Mouse (Mus musculus) C2C12 (cell line): Measurements from ENCODE around the gene Rnf169. TPM values are rescaled to one million over a fixed set of nuclear protein-coding genes. Genes with fewer than 3 reads are reported as not detected.

ENCODE experiments used
- H3K27me3 ChIP-seq: one replicate; pipeline ENCODE4 v1.6.1; 2011; ENCODE audit not compliant: control insufficient read depth, insufficient read depth, insufficient read length
- H3K36me3 ChIP-seq: one replicate; pipeline ENCODE4 v1.6.1; 2011; ENCODE audit not compliant: control insufficient read depth, insufficient read depth
- H3K4me3 ChIP-seq: one replicate; pipeline ENCODE4 v1.5.1; 2011; ENCODE audit warnings: mild to moderate bottlenecking, control low read depth; ENCODE audit not compliant: poor library complexity, insufficient read depth, severe bottlenecking
- H3K79me2 ChIP-seq: one replicate; pipeline ENCODE4 v1.6.1; 2011; ENCODE audit not compliant: control insufficient read depth, insufficient read depth
- H3K79me3 ChIP-seq: one replicate; pipeline ENCODE4 v1.6.1; 2011; ENCODE audit warnings: low read depth, control low read depth
- H3ac ChIP-seq: one replicate; pipeline ENCODE3; 2011; ENCODE audit warnings: low read depth; ENCODE audit not compliant: control insufficient read depth, insufficient read length
- CEBPB ChIP-seq: IDR thresholded peaks from one replicate; pipeline ENCODE4 v1.6.1; 2011; ENCODE audit warnings: low read depth, mild to moderate bottlenecking, control low read depth, moderate library complexity
- CTCF ChIP-seq: IDR thresholded peaks from one replicate; pipeline ENCODE4 v1.5.1; 2011; ENCODE audit not compliant: control insufficient read depth, insufficient read depth, insufficient read length
- FOSL1 ChIP-seq: IDR thresholded peaks from one replicate; pipeline ENCODE4 v1.8.0; 2011; ENCODE audit warnings: mild to moderate bottlenecking, low read length; ENCODE audit not compliant: poor library complexity, insufficient read depth, severe bottlenecking
- MAX ChIP-seq: IDR thresholded peaks from one replicate; pipeline ENCODE4 v1.6.1; 2011; ENCODE audit warnings: mild to moderate bottlenecking, control low read depth
- MYOD1 ChIP-seq: IDR thresholded peaks from one replicate; pipeline ENCODE4 v1.6.1; 2011; ENCODE audit warnings: low read depth; ENCODE audit not compliant: control insufficient read depth, insufficient read length
- MYOG ChIP-seq: IDR thresholded peaks from one replicate; pipeline ENCODE4 v1.6.1; 2011; ENCODE audit not compliant: control insufficient read depth, insufficient read length; ENCODE audit errors: extremely low read depth
- USF1 ChIP-seq: IDR thresholded peaks from one replicate; pipeline ENCODE4 v1.6.1; 2011; ENCODE audit warnings: low read depth, mild to moderate bottlenecking, control low read depth, moderate library complexity
- polyA plus RNA-seq: library from polyadenylated mRNA; unstranded; fragments of >200 nt; fragmentation: generic; extraction: Trizol; gene quantifications from one replicate; pipeline ENCODE4 v1.2.1, GENCODE M21; 2012; ENCODE audit warnings: missing spikeins

Rnf169 gene
- polyA plus RNA-seq, 1 experiment = 3.2 TPM

DNA sequence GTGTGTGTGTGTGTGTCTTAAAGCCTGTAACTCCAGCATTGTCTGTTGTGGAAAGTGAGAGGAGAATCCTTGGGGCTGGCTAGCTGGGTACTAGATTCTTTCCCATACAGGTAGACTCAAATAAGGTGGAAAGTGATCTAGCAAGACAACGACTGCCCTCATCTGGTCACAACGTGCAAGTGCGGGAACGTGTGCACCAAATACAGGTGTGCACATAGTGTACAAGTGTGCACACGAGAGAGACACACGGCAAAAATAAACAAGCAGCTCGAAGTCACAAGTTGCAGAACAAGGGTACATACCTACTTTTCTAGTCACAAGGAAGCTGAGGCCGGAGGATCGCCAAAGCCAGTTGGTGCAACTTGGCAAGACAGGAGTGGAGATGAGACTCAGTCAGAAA, 23.5 kb upstream of the Rnf169 start:
- Histone ChIP-seq H3K4me3 (no peak overlapping the region), H3ac (no peak overlapping the region), H3K79me3 (no peaks in the 10 kb centered on the region), H3K79me2 (no peaks in the 10 kb centered on the region), H3K36me3 (no peaks in the 10 kb centered on the region), H3K27me3 (peaks cover 47% of the 10 kb centered on the region)
- no peak for TF ChIP-seq MYOD1
- TF ChIP-seq USF1 = no peak
- TF ChIP-seq CEBPB = no peak
- no peak for TF ChIP-seq MYOG

DNA sequence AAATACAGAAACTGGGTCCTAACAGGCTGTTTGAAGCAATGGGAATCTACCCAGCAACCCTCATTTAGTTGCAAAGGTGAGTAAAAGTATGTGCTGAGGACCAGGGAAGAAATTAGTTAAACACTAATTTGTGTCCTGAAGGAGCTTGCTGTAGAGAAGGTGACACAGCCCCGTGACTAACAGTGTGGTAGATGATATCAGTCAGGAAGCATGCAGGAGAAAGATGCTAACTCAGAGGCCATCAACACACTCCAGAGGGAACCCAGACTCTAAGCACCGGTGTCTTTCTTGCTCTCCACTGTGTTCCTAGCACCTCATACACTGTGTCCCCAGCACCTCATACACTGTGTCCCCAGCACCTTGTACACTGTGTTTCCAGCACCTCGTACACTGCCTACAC, 18.4 kb upstream of the Rnf169 start:
- TF ChIP-seq MYOD1 (no peak), CTCF (no peak), MAX (no peak), CEBPB (no peak), FOSL1 (no peak), MYOG (no peak), USF1 (no peak)
- Histone ChIP-seq H3K4me3 (no peak overlapping the region), H3K27me3 (no peaks in the 10 kb centered on the region), H3K79me2 (no peaks in the 10 kb centered on the region), H3ac (no peak overlapping the region), H3K79me3 (no peaks in the 10 kb centered on the region), H3K36me3 (no peaks in the 10 kb centered on the region)

DNA sequence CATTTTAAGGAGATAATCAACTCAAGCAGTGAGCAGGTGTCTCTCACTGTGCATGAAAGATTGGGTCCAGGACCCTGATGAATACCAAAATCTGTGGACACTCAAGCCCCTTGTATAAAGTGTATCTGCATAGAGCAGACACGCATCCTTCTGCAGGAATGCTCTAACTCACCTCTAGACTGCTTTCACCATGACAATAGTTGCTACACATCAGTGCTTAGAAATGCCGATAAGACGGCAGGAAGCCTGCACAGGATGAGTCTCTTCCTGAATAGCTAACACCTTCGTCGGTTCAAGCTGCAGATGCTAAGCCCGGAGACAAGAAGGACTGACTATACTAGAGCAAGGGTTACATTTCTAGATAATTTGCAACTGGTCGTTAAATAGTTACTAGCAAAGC, 14.9 kb upstream of the Rnf169 start:
- no peaks in the 10 kb centered on the region for H3K79me3 ChIP-seq
- H3ac ChIP-seq = no peak overlapping the region
- H3K36me3 ChIP-seq = no peaks in the 10 kb centered on the region
- no peaks in the 10 kb centered on the region for H3K79me2 ChIP-seq
- TF ChIP-seq MAX = no peak
- TF ChIP-seq FOSL1 = no peak
- H3K27me3 ChIP-seq = no peaks in the 10 kb centered on the region
- no peak overlapping the region for H3K4me3 ChIP-seq

DNA sequence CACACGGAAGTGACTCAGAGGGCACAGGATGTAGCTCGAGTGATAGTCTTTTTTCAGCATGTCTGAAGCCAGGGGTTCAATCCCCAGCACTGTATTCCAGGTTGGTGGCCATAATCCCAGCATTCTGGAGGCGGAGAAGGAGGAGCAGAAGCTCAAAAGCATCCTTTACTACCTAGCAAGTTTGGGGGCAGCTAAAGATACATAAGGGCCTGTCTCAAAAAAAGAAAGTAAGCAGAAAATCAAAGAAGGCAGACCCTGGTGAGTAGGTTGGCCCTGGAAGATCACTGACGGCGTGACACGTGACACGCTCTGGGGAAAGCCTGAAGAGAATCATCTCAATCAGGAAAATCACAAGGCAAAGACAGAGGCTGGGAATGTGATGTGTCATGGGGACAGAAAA, 12.9 kb upstream of the Rnf169 start:
- H3ac ChIP-seq = no peak overlapping the region
- no peak overlapping the region for H3K4me3 ChIP-seq
- H3K79me3 ChIP-seq = no peaks in the 10 kb centered on the region
- H3K27me3 ChIP-seq = no peaks in the 10 kb centered on the region
- H3K36me3 ChIP-seq = no peaks in the 10 kb centered on the region
- TF ChIP-seq MAX = no peak
- no peak for TF ChIP-seq CEBPB
- no peak for TF ChIP-seq CTCF
- TF ChIP-seq MYOG = no peak
- TF ChIP-seq MYOD1 = no peak
- no peak for TF ChIP-seq FOSL1
- TF ChIP-seq USF1 = no peak
- no peaks in the 10 kb centered on the region for H3K79me2 ChIP-seq

DNA sequence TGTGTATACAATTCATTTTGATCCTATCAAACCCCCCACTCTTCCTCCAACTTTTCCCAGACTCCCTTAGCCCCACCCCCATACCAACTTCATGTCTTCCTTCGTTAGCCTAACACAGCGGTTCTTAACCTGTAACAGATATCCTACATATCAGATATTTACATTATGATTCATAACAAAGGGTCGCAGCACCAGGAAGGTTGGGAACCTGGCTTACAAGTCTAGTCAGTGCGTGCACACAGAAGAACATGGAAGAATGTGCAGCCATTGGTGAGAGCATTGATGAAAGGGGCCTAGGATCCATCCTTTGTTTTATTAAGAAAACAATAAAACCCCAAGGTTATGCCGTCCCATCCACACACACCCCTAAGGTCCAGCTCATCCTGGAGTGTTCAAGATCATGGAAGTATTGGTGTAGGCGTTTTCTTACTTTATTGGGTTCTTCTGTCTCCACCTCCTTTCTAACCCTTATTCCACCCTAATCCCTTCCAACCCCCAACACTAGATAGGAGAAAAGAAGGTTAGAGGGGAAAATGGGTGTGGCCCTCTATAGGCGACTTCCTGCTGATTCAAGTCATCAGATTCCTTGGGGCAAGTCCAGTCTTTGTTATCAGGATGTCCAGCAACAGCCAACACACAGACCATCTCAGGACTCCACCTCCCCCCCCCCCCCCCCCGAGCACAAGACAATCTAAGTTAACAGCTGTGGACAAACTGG, 10.9 kb upstream of the Rnf169 start:
- Histone ChIP-seq H3K27me3 (no peaks in the 10 kb centered on the region), H3K4me3 (no peak overlapping the region), H3K79me2 (no peaks in the 10 kb centered on the region), H3ac (no peak overlapping the region), H3K36me3 (no peaks in the 10 kb centered on the region), H3K79me3 (no peaks in the 10 kb centered on the region)
- no peak for TF ChIP-seq FOSL1
- TF ChIP-seq MYOD1 = no peak
- TF ChIP-seq MAX = no peak
- TF ChIP-seq MYOG = no peak
- TF ChIP-seq USF1 = no peak
